ENCODE assay signal across 25 mouse cellular contexts in the genomic region with DNA sequence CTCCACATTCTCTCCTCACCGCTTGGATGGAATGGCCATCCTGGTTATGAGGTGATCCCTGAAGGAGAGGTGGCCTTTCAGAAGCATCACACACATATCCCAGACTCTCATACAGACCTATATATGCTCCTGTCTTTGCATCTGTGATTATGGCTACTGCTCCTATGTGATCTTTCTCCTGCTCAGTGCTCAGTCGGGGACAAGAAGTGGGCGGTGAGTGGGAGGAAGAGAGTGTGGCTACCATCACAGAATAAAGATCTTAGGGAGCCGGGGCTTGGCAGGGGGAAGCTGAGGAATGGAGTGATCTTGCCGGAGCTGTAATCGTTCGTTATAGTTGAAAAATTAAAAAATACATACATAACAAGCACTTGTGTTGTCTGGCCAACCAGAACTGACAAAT. TPM values are rescaled to one million over a fixed set of nuclear protein-coding genes. Genes with fewer than 3 reads are reported as not detected.
"Had no signal": no experiment of that assay in that cellular context is flagged by ENCODE, and none has a peak within 500 bp of the region (broad histone marks: within the 10 kb centered on the region; RNA-seq: fewer than 3 reads in every experiment).

No protein-coding gene starts in this region.

- H3K9me3 ChIP-seq: limb, embryonic 12.5 days; limb, embryonic 15.5 days; liver, embryonic 12.5 days; liver, embryonic 15.5 days; lung, embryonic 15.5 days; megakaryocyte, embryonic 14.5 days; neural tube, embryonic 12.5 days; neural tube, embryonic 15.5 days had no signal

- DNase-seq: kidney, adult 18-20 months; kidney, adult 9 months; kidney, postnatal 14 days; kidney, postnatal 4 days; left cerebral cortex, postnatal 4 days; lung, adult 18-20 months; lung, postnatal 10 days; lung, postnatal 36 days; right cerebral cortex, adult 18-20 months; right cerebral cortex, postnatal 14 days; right cerebral cortex, postnatal 4 days; thymus, adult 2 months; thymus, postnatal 14 days; thymus, postnatal 4 days had no signal

- H3K4me2 ChIP-seq: limb, embryonic 12.5 days; limb, embryonic 15.5 days; liver, embryonic 12.5 days; liver, embryonic 15.5 days; lung, embryonic 15.5 days; neural tube, embryonic 12.5 days; neural tube, embryonic 15.5 days had no signal

- H3K4me3 ChIP-seq: layer of hippocampus, adult 2 months; limb, embryonic 12.5 days; limb, embryonic 15.5 days; liver, embryonic 12.5 days; liver, embryonic 15.5 days; lung, embryonic 15.5 days; megakaryocyte, embryonic 14.5 days; neural tube, embryonic 12.5 days; neural tube, embryonic 15.5 days had no signal

- H3K27ac ChIP-seq: layer of hippocampus, adult 2 months; limb, embryonic 12.5 days; limb, embryonic 15.5 days; liver, embryonic 12.5 days; liver, embryonic 15.5 days; lung, embryonic 15.5 days; neural tube, embryonic 12.5 days; neural tube, embryonic 15.5 days; stomach, postnatal 0 days had no signal

- H3K27me3 ChIP-seq: limb, embryonic 15.5 days; liver, embryonic 12.5 days; liver, embryonic 15.5 days; lung, embryonic 15.5 days; megakaryocyte, embryonic 14.5 days; neural tube, embryonic 12.5 days; neural tube, embryonic 15.5 days had no signal

- ATAC-seq: intestine, embryonic 16.5 days; liver, embryonic 12.5 days had no signal

- H3K9ac ChIP-seq: limb, embryonic 12.5 days; limb, embryonic 15.5 days; liver, embryonic 12.5 days; liver, embryonic 15.5 days; lung, embryonic 15.5 days; neural tube, embryonic 12.5 days; neural tube, embryonic 15.5 days had no signal

- H3K4me1 ChIP-seq: limb, embryonic 12.5 days; limb, embryonic 15.5 days; liver, embryonic 12.5 days; liver, embryonic 15.5 days; lung, embryonic 15.5 days; megakaryocyte, embryonic 14.5 days had no signal

- H3K36me3 ChIP-seq: limb, embryonic 12.5 days; limb, embryonic 15.5 days; liver, embryonic 12.5 days; liver, embryonic 15.5 days; lung, embryonic 15.5 days; neural tube, embryonic 12.5 days; neural tube, embryonic 15.5 days had no signal

RNA-seq across cellular contexts. Expression of a gene that starts 17.4 kb away (rescaled TPM):
- polyA plus RNA-seq: liver, embryonic 12.5 days had no signal
